Comparison of ENCODE assay signal across 21 mouse cellular contexts in genomic region chr3:89232614-89233013, GRCm38 (mm10). TPM values are rescaled to one million over a fixed set of nuclear protein-coding genes. Genes with fewer than 3 reads are reported as not detected.
DNase-seq lines count a peak whose midpoint lies in the region; ATAC-seq and TF ChIP-seq lines count a peak whose summit lies in the region.
"Had no signal": no experiment of that assay in that cellular context is flagged by ENCODE, and none has a peak within 500 bp of the region (broad histone marks: within the 10 kb centered on the region; RNA-seq: fewer than 3 reads in every experiment).

No protein-coding gene starts in this region.

- H3K27ac ChIP-seq in kidney, embryonic 15.5 days: peak overlapping the region; percentile 59; the same call in 1 of the 2 replicates
- H3K27ac ChIP-seq in lung, embryonic 16.5 days (ENCODE audit: low read length): peak overlapping the region; percentile 97
- H3K27ac ChIP-seq in stomach, postnatal 0 days (replicated peaks): peak overlapping the region; percentile 89
- H3K27ac ChIP-seq in neural tube, embryonic 15.5 days (replicated peaks): no peak overlapping the region
- H3K27ac ChIP-seq: forebrain, embryonic 13.5 days; hindbrain, postnatal 0 days; left cerebral cortex, adult 2 months; liver, embryonic 13.5 days had no signal

- peaks cover 11% of the 10 kb centered on the region; the same call in 1 of the 2 replicates for H3K36me3 ChIP-seq in kidney, embryonic 15.5 days
- H3K36me3 ChIP-seq in lung, embryonic 16.5 days (ENCODE audit: control insufficient read depth, insufficient read depth, low read length): peaks cover 2% of the 10 kb centered on the region; the same call in 1 of the 2 replicates
- no peaks in the 10 kb centered on the region for H3K36me3 ChIP-seq in stomach, postnatal 0 days (ENCODE audit: control insufficient read depth, insufficient read depth, low read length)
- H3K36me3 ChIP-seq in neural tube, embryonic 15.5 days: peaks cover 46% of the 10 kb centered on the region
- H3K36me3 ChIP-seq: G1E; liver, embryonic 13.5 days had no signal

- 41% methylated on average over 6 of the region's 6 CpGs for WGBS in kidney, embryonic 15.5 days
- 35% methylated on average over 6 of the region's 6 CpGs for WGBS in lung, embryonic 16.5 days
- WGBS in stomach, postnatal 0 days: 51% methylated on average over 6 of the region's 6 CpGs
- 66% methylated on average over 6 of the region's 6 CpGs for WGBS in neural tube, embryonic 15.5 days

- H3K27me3 ChIP-seq in kidney, embryonic 15.5 days: 0 out of 2 replicates have a peak, but pooled peaks cover 2% of the 10 kb centered on the region
- H3K27me3 ChIP-seq in lung, embryonic 16.5 days (ENCODE audit: control insufficient read depth, insufficient read depth, low read depth, low read length): no peaks in the 10 kb centered on the region
- no peaks in the 10 kb centered on the region for H3K27me3 ChIP-seq in stomach, postnatal 0 days (ENCODE audit: control insufficient read depth, insufficient read depth, low read length)
- H3K27me3 ChIP-seq in neural tube, embryonic 15.5 days (replicated peaks): no peaks in the 10 kb centered on the region
- H3K27me3 ChIP-seq: CH12.LX; forebrain, embryonic 13.5 days; Patski had no signal

- no peak for TF ChIP-seq CTCF in stomach, postnatal 0 days (IDR thresholded peaks at IDR 0.05; ENCODE audit: low read depth)

- DNase-seq in kidney, adult 9 months: no peak
- peak; percentile 60 for DNase-seq in lung, postnatal 25 days (ENCODE audit: low spot score)
- peak; percentile 81 for DNase-seq in stomach, postnatal 0 days (ENCODE audit: low spot score)
- no peak for DNase-seq in adipocyte (ENCODE audit: low spot score)
- DNase-seq: adrenal gland, adult 2 months; B cell, adult 2 months; cerebellum, adult 2 months; cerebellum, postnatal 25 days; layer of hippocampus, adult 9-11 months; liver, embryonic 13.5 days; right cerebral cortex, adult 18-20 months had no signal

- TF ChIP-seq EP300 in stomach, postnatal 0 days (optimal IDR thresholded peaks at IDR 0.05): no peak

- H3K9me3 ChIP-seq in kidney, embryonic 15.5 days (replicated peaks): no peaks in the 10 kb centered on the region
- H3K9me3 ChIP-seq in lung, embryonic 16.5 days (ENCODE audit: control insufficient read depth, low read length): no peaks in the 10 kb centered on the region
- no peaks in the 10 kb centered on the region for H3K9me3 ChIP-seq in stomach, postnatal 0 days (ENCODE audit: control insufficient read depth, low read length)
- no peaks in the 10 kb centered on the region for H3K9me3 ChIP-seq in neural tube, embryonic 15.5 days (replicated peaks)
- H3K9me3 ChIP-seq: forebrain, embryonic 13.5 days; G1E; liver, embryonic 13.5 days had no signal

- H3K4me2 ChIP-seq in kidney, embryonic 15.5 days: peak overlapping the region; percentile 25
- peak overlapping the region; percentile 83 for H3K4me2 ChIP-seq in lung, embryonic 16.5 days (ENCODE audit: low read depth, low read length)
- H3K4me2 ChIP-seq in stomach, postnatal 0 days (replicated peaks; ENCODE audit: low read depth): peak overlapping the region; percentile 61
- H3K4me2 ChIP-seq in neural tube, embryonic 15.5 days: no peak overlapping the region
- H3K4me2 ChIP-seq: forebrain, embryonic 13.5 days; liver, embryonic 13.5 days; midbrain, embryonic 11.5 days had no signal

- H3K4me1 ChIP-seq in kidney, embryonic 15.5 days: peaks cover 40% of the 10 kb centered on the region
- H3K4me1 ChIP-seq in lung, embryonic 16.5 days (replicated peaks; ENCODE audit: control insufficient read depth, insufficient read depth, low read length): peaks cover 22% of the 10 kb centered on the region
- H3K4me1 ChIP-seq in stomach, postnatal 0 days (replicated peaks; ENCODE audit: control insufficient read depth, insufficient read depth): peaks cover 2% of the 10 kb centered on the region; the same call in 1 of the 2 replicates
- peaks cover 11% of the 10 kb centered on the region for H3K4me1 ChIP-seq in neural tube, embryonic 15.5 days

- H3K4me3 ChIP-seq in kidney, embryonic 15.5 days (replicated peaks): no peak overlapping the region
- peak overlapping the region; percentile 53 for H3K4me3 ChIP-seq in lung, embryonic 16.5 days (ENCODE audit: low read length)
- H3K4me3 ChIP-seq in stomach, postnatal 0 days (ENCODE audit: low read depth, low read length): no peak overlapping the region
- no peak overlapping the region for H3K4me3 ChIP-seq in neural tube, embryonic 15.5 days (replicated peaks)
- H3K4me3 ChIP-seq: forebrain, embryonic 13.5 days; left cerebral cortex, adult 2 months; liver, embryonic 13.5 days had no signal

- H3K9ac ChIP-seq in kidney, embryonic 15.5 days: no peak overlapping the region
- H3K9ac ChIP-seq in lung, embryonic 16.5 days (ENCODE audit: low read length): peak overlapping the region; percentile 55
- H3K9ac ChIP-seq in stomach, postnatal 0 days (ENCODE audit: low read length): peak overlapping the region; percentile 45; the same call in 1 of the 2 replicates
- H3K9ac ChIP-seq in neural tube, embryonic 15.5 days (replicated peaks): no peak overlapping the region
- H3K9ac ChIP-seq: forebrain, embryonic 13.5 days; liver, embryonic 13.5 days had no signal

- no peak for ATAC-seq in kidney, embryonic 15.5 days (replicated peaks; ENCODE audit: low FRiP score)
- peak; percentile 8; the same call in 1 of the 2 replicates for ATAC-seq in lung, embryonic 16.5 days (ENCODE audit: low read depth)
- ATAC-seq in stomach, postnatal 0 days (ENCODE audit: low FRiP score, low TSS enrichment): no peak
- no peak for ATAC-seq in neural tube, embryonic 15.5 days (ENCODE audit: low FRiP score)
- ATAC-seq: forebrain, embryonic 13.5 days; hindbrain, postnatal 0 days; Patski had no signal

RNA-seq across cellular contexts. Expression of gene Muc1, which starts 3.8 kb away (rescaled TPM):
- polyA plus RNA-seq in kidney, embryonic 15.5 days (2015; fragmentation: Nextera tagmentation; extraction: Ambion mirVana): 12.0 and 12.3 TPM in 2 replicates
- polyA plus RNA-seq in lung, embryonic 16.5 days (2015; fragmentation: Nextera tagmentation; extraction: Ambion mirVana): 151 and 162 TPM in 2 replicates
- polyA plus RNA-seq in stomach, postnatal 0 days (2015; fragmentation: Nextera tagmentation; extraction: Ambion mirVana): 212 and 255 TPM in 2 replicates
- polyA plus RNA-seq in neural tube, embryonic 15.5 days (2015; fragmentation: Nextera tagmentation; extraction: Ambion mirVana): 0.56 and 0.79 TPM in 2 replicates
- polyA plus RNA-seq: G1E had no signal

RNA-seq across cellular contexts. Expression of gene Mtx1, which starts 5.7 kb away (rescaled TPM):
- polyA plus RNA-seq in kidney, embryonic 15.5 days (2015; fragmentation: Nextera tagmentation; extraction: Ambion mirVana): 211 and 219 TPM in 2 replicates
- polyA plus RNA-seq in lung, embryonic 16.5 days (2015; fragmentation: Nextera tagmentation; extraction: Ambion mirVana): 174 and 188 TPM in 2 replicates
- polyA plus RNA-seq in stomach, postnatal 0 days (2015; fragmentation: Nextera tagmentation; extraction: Ambion mirVana): 129 and 133 TPM in 2 replicates
- 159 and 171 TPM in 2 replicates for polyA plus RNA-seq in neural tube, embryonic 15.5 days (2015; fragmentation: Nextera tagmentation; extraction: Ambion mirVana)

RNA-seq across cellular contexts. Expression of gene Krtcap2, which starts 13.2 kb away (rescaled TPM):
- polyA plus RNA-seq in kidney, embryonic 15.5 days (2015; fragmentation: Nextera tagmentation; extraction: Ambion mirVana): 309 and 321 TPM in 2 replicates
- polyA plus RNA-seq in lung, embryonic 16.5 days (2015; fragmentation: Nextera tagmentation; extraction: Ambion mirVana): 304 and 314 TPM in 2 replicates
- 266 and 314 TPM in 2 replicates for polyA plus RNA-seq in stomach, postnatal 0 days (2015; fragmentation: Nextera tagmentation; extraction: Ambion mirVana)
- 221 and 222 TPM in 2 replicates for polyA plus RNA-seq in neural tube, embryonic 15.5 days (2015; fragmentation: Nextera tagmentation; extraction: Ambion mirVana)

RNA-seq across cellular contexts. Expression of gene Trim46, which starts 13.5 kb away (rescaled TPM):
- polyA plus RNA-seq in kidney, embryonic 15.5 days (2015; fragmentation: Nextera tagmentation; extraction: Ambion mirVana): 3.4 and 5.2 TPM in 2 replicates
- 7.2 and 7.7 TPM in 2 replicates for polyA plus RNA-seq in lung, embryonic 16.5 days (2015; fragmentation: Nextera tagmentation; extraction: Ambion mirVana)
- polyA plus RNA-seq in stomach, postnatal 0 days (2015; fragmentation: Nextera tagmentation; extraction: Ambion mirVana): 2.7 and 3.3 TPM in 2 replicates
- polyA plus RNA-seq in neural tube, embryonic 15.5 days (2015; fragmentation: Nextera tagmentation; extraction: Ambion mirVana): 63.0 and 76.6 TPM in 2 replicates

RNA-seq across cellular contexts. Expression of gene Thbs3, which starts 17.6 kb away (rescaled TPM):
- 14.9 and 20.5 TPM in 2 replicates for polyA plus RNA-seq in kidney, embryonic 15.5 days (2015; fragmentation: Nextera tagmentation; extraction: Ambion mirVana)
- polyA plus RNA-seq in lung, embryonic 16.5 days (2015; fragmentation: Nextera tagmentation; extraction: Ambion mirVana): 57.7 and 65.4 TPM in 2 replicates
- 25.5 and 31.1 TPM in 2 replicates for polyA plus RNA-seq in stomach, postnatal 0 days (2015; fragmentation: Nextera tagmentation; extraction: Ambion mirVana)
- polyA plus RNA-seq in neural tube, embryonic 15.5 days (2015; fragmentation: Nextera tagmentation; extraction: Ambion mirVana): 38.6 and 48.2 TPM in 2 replicates

Comparison
In these comparisons a context has a peak if more than half of its experiments do, and no peak if none do; other contexts are left out.
1. H3K9ac ChIP-seq: peak in lung, embryonic 16.5 days (single experiment) and stomach, postnatal 0 days (single experiment); none in kidney, embryonic 15.5 days (single experiment) and neural tube, embryonic 15.5 days (single experiment).
2. DNase-seq: peak in lung, postnatal 25 days (single experiment) and stomach, postnatal 0 days (single experiment); none in kidney, adult 9 months (single experiment) and adipocyte (single experiment).
3. RNA of gene Muc1, which starts 3.8 kb away (polyA plus RNA-seq): 212 to 255 TPM in stomach, postnatal 0 days and 151 to 162 TPM in lung, embryonic 16.5 days; 12.0 to 12.3 TPM in kidney, embryonic 15.5 days and 0.56 to 0.79 TPM in neural tube, embryonic 15.5 days; every median in the first group is over 10 times any median in the second.